Comparison of ENCODE assay signal across 14 mouse cellular contexts in genomic region chr1:189566491-189566890, GRCm38 (mm10).
A peak's percentile ranks its signal among the peaks of the same experiment; 100 is the strongest.
DNase-seq lines count a peak whose midpoint lies in the region.
"Had no signal": no experiment of that assay in that cellular context is flagged by ENCODE, and none has a peak within 500 bp of the region (broad histone marks: within the 10 kb centered on the region; RNA-seq: fewer than 3 reads in every experiment).

No protein-coding gene starts in this region.

- DNase-seq in 3134 (ENCODE audit: extremely low read depth, insufficient read length, low spot score) (peak; percentile 10), NIH3T3 (ENCODE audit: low read depth) (peak; percentile 83), liver (no peak)
- DNase-seq in lung, adult 18-20 months: peak; percentile 11 to 38
- DNase-seq in lung, postnatal 10 days: peak; percentile 47
- no peak for DNase-seq in thymus, postnatal 14 days
- no peak for DNase-seq in spleen, adult 12 weeks (ENCODE audit: low spot score)
- no peak for DNase-seq in left cerebral cortex, adult 8-10 months (ENCODE audit: low spot score in 2 of 2)
- DNase-seq: adrenal gland, postnatal 25 days; cerebellum, adult 11 months; cerebellum, adult 9-11 months; kidney, adult 8-10 months; kidney, postnatal 14 days; thymus, adult 2 months had no signal

Comparison
In these comparisons a context has a peak if more than half of its experiments do, and no peak if none do; other contexts are left out.
1. DNase-seq: peak in 3134 (single experiment), NIH3T3 (single experiment), lung, adult 18-20 months (2 of 2) and lung, postnatal 10 days (single experiment); none in thymus, postnatal 14 days (single experiment), liver (single experiment), spleen, adult 12 weeks (single experiment) and left cerebral cortex, adult 8-10 months (0 of 2).